Mouse (Mus musculus) ZHBTc4 (cell line): Measurements from ENCODE around the gene Apbb1.
A peak's percentile ranks its signal among the peaks of the same experiment; 100 is the strongest.

Experiments used
- DNase-seq: peaks from one replicate; pipeline ENCODE4 v3.0.0-alpha.2; 2011; ENCODE audit warnings: low read depth, low spot score

Apbb1 gene

DNA sequence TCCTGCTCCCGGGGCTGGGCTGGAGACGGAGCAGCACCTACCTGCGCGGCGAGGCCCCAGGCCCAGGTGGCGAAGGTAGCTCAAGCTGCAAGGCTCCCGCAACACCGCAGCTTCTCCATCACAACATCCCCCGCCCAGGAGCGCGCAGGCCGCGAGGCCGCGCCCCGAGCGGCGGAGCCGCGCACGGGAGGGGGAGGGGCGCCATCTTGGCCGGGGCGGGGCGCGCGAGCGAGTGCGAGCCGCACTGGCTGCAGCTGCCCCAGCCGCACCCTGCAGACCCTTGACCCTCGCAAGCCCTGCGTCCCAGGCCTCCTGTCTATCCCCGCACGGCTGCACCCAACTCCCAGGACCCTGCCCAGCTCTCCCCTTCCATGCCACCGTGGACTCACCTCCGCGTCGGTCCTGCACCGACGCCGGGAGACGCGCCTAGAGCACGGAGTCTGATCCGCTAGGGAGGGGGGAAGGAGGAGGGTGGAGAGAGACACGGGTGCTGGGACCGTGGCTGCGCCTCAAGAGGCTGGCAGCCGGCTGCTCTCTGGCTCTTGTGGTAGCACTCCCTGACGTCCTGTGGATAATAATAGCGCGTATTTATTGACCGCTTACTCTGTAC lies at the start of gene Apbb1:
Apbb1 (minus strand) TSS at position 560 of the 610 bp plus-strand sequence.
- peak; percentile 87 for DNase-seq

DNA sequence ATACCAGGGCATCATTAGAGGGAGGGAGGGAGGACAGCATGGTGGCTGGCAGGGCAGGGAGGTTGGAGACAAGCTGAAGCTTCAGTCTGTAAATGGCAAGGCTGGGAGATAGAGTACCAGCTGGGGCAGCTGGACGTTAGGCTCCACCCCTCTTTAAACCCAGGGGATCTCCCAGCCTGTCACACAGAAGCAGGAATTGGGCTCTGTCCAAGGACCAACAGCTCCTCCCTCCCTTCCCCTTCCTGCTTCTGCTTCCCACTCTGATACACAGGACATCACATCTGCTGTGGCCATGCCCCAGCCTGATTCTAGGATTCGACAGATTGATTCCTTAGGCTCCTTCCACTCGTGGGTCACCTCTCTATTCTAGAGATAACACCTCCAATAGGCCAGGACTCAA lies 47.2 kb upstream of the Apbb1 start:
- no peak for DNase-seq

DNA sequence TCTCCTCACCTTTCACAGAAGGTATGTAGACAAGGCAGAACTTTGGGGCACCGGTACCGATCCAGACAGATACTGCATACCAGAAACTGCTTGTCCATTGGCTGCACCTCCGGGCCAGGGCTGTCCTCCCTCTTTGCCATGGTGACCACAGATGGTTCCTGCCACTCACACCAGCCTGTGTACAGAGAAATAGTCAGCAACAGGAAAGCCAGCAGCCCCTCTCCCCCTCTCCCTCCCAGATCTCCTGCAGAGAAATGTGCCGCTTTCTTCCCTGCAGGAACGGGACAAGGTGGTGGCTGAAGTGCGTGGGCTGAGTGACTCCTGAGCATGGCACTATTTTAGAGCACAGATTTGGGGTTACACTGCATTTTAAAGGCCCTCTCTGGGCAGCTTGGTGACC lies 43.9 kb upstream of the Apbb1 start:
- DNase-seq, result no peak

DNA sequence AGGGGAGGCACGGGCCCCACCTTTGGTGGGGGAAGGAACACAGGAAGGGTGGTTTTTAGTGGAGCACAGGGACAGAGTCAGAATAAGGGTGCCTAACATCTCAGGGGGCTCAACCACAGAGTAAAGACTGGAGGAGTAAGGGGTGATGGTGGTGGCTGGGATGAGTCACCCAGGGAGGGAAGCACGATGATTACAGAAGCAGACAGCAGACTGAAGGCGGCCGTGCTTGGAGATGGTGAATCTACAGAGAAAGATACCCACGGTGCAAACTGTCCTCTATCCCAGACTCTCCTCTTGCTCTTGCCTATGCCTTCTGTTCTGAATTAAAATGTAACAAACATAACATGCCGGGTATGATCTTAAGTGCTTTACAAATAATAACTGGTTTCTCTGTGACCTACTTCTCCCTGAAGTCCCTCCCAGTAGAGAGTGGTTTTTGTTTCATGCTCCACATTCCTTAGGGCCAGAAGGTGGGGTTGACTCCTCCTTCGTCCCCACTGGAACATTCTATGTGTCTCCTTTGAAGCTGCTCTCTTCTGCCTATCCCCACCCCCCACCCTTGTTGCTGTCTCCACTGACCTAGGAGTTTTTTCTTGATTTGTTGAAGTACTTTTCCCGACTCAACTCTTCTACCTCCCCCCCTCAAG lies 40.3 kb upstream of the Apbb1 start:
- DNase-seq, result peak; percentile 48

DNA sequence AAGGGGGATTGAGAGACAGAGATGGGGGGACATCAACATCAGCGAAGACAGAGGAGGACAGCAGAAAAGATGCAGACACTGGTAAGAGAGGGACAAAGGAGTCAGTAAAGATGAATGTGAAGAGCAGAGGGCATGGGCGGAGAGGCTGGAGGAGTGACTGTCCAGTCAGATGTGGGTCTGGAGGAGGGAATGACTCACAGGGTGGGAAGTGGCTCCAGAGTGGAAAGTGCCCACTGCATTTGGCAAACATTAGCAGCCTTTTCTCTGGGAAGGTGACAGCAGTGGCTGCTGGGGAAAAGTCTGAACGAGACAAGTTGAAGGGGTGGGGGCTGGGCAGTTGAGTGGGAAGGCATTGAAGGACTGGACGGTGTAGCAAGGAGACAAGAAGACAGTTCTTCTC lies 39.6 kb upstream of the Apbb1 start:
- DNase-seq, result no peak

DNA sequence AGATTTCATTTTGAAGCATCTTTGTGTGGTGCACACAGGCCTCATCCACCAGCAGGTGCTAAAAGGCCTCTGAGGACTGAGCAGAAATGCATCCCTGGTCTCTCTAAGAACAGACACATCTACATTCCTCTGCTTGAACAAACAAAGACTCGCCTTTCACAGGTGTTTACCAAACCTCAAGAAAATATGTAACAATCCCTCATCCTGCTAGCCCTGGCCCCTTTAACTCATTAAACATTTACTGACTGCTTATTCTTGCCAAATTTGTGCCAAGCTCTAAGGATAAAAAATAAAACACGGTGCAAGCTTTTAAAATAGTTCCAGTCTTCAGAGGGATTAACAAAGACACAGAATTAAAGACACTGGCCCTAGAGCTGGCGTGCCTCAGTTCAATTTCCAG lies 38.2 kb upstream of the Apbb1 start:
- no peak for DNase-seq

DNA sequence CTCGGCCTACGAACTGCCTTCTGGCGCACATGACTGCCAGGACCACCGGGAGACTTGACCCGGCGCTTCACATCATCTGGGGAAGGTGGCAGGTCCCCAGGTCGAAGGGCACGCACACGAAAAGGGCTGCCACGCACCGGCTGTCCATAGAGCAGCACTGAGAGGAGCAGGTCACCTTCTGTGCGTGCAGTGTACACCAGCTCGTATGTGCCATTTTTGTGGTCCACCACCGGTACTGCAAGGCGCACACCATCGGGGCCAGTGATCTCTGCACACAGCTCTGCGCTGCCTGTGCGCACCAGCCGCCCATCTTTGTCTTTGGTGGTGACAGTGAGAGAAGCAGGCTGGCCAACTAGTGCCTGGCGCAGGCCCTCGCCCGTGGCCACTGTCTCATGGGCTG lies 36.4 kb upstream of the Apbb1 start:
- DNase-seq, result peak; percentile 21

DNA sequence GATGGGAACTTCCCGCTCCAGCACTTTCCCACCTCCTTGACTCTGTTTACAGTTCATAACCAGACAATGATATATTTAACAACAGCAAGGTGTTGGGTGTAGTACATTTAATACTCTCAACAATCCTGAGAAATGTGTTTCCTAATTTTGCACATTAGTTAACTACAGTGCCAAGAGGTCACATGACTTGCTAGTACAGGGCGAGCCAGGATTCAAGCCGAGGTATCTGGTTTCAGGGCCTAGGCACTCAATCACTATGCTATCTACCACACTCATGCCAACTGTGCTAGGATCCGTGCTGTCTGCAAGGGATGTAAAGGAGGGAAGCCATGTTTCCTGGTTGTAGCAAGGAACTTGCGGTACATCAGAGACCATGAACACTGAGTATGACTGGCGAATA lies 35.1 kb upstream of the Apbb1 start:
- DNase-seq, result no peak

DNA sequence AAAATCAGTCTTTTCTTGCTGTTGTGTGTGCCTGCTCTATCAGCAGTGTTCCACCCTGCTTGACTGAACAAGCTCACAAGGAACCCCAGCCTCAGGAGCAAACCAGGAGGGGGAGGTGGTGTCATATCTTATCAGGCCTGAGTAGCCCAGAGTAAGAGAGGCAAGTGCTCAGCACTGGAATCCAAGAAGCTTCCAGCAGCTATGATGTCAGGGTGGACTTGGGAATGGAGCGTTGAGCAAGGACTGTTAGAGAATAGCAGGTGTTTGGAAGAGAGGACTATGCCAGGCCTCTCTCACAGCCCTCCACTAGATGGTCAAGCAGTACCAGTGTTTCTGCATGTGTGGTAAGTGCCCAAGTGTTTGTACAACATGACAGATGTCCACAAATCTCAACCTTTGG lies 34.3 kb upstream of the Apbb1 start:
- DNase-seq, result no peak

DNA sequence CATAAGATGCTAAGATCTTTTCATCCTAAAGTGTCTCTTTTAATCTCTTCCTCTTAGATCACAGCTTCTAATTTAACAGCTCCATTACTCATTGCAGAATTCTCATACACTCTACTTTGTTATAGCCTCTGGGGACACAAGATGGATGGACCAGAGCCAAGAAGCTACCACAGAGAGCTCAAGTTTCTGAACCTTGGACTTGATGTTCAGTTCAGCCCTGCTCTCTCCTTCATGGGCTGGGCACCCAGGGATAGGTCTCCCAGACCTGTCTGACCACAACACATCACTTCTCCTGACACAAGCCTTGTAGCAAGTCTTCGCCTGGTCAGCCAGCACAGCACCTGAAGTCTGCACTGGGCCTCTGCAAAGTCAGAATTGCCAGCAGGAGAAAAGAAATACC lies 32.9 kb upstream of the Apbb1 start:
- no peak for DNase-seq

DNA sequence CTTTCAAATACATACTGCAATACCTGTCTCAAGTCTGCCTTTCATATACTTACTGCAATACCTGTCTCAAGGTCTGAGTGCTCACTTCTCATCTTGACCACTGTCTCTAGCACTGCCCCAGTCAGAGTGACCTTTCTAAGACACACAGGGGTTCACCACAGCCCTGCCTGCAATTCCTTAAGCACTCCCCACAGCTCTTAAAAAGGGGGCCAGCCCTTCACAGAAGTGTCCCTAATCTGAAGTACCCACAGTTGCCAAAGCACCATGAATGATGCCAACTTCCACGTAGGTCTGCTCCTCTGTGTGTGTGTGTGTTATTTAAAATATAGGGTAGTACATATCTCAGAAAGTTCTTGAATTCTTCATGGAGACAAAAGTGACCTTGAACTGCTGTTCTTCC lies 30.3 kb upstream of the Apbb1 start:
- no peak for DNase-seq

DNA sequence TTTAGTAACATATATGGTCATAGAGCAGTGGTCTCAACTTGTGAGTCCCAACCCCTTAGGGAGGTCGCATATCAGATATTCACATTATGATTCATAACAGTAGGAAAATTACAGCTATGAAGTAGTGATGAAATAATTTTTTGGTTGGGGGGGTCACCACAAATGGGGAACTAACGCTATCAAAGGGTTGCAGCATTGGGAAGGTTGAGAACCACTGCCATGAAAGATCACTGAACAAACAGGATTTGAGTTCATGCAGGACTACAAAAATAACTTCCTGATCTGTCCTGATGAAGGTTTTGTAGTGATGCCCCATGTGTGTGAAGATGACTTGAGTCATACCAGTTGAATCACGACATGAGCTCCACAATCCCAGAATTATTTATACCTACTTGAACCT lies 27.0 kb upstream of the Apbb1 start:
- DNase-seq, result no peak

DNA sequence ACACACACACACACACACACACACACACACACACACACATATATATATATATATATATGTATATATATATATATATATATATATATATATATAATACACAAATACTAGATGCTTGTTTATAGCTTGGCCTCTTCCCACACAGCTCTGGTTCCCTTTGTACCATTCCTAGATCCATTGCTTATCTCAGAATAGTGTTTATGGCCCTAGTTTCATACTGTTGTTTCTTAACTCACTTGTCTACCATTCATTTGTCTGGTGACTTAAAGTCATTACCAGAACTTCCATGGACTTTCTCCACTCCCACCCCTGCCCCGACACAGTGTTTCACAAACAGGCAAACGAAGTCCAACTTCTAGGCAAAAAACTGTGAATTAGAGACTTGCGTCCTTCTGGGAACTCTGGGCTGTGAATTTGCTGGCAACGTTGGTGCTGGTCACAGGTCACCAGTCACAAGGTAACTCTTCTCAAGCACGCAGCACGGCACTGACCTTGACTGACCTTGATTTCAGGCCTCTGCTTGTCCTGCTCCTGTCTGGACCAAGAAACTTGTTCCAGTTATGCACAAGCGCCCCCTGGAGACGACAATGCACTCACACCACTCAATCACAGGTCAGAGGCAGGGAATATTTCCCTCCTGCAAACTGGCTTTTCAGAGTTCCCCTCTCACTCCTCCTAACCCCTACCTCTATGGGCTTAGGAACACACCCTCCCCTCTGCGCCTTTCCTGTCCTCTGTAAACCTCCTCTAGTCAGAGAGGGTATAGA lies 21.6 kb upstream of the Apbb1 start:
- DNase-seq, result peak; percentile 89

DNA sequence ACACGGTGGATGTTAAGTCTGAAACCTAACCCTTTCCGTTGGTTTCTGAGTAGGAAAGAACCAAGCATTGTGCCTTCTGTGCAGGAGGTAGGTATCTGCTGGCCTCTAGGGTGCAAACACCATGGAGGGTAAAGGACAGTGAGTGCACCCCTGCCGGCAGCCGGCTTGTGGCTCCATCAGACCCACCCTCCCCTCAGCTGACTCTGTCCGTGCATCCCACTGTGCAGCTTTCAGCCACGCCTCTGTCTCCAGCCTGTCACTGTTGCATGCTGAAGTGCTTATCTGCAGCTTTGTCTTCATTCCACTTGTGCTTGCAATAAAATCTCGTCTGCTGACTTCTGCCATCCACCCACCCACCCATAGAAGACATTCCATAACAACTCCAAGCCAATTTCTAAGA lies 8.6 kb upstream of the Apbb1 start:
- peak; percentile 54 for DNase-seq

DNA sequence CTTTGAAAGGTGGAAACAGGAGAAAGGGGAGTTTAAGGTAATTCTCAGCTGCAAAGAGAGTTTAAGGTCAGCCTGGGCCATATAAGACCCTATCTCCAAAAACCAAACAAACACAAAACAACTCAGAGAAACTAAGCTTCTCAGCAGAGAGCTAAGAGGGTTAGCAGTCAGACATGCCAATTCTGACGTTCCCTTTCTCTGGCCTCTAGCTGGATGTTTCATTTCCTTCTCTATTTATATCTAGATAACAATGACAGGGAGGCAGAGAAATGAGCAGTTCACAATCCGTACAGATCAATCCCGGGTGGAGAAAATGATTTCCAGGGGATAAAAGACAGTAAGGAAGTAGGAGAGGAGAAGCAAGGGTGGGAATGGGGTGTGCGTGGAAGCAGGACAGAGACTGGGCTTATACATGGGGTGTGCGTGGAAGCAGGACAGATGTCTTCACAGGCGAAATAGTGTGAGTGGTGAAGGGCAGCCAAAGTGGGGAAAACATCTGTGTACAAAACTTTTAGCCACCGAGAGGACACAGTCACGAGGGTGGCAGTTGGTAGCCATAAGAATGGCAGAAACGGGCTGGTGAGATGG lies 7.0 kb upstream of the Apbb1 start:
- no peak for DNase-seq

DNA sequence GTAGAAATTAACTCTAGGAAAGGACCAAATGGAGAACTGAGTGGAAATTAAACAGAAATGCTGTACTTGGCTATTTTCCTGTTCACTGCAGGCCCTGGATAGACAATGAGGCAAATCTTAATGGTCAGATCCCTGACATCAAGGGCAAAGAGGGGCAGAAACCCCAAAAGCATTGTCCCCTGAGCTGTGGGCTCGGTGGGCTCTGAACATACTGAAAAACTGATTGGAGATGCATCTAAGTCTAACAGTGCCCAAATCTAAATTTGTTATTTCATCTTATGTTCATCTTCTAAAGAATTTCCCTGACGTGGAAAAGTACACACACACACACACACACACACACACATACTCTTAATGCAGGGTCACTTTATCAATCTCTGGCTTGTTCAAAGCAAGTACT lies 506 bp upstream of the Apbb1 start:
- DNase-seq, result no peak

DNA sequence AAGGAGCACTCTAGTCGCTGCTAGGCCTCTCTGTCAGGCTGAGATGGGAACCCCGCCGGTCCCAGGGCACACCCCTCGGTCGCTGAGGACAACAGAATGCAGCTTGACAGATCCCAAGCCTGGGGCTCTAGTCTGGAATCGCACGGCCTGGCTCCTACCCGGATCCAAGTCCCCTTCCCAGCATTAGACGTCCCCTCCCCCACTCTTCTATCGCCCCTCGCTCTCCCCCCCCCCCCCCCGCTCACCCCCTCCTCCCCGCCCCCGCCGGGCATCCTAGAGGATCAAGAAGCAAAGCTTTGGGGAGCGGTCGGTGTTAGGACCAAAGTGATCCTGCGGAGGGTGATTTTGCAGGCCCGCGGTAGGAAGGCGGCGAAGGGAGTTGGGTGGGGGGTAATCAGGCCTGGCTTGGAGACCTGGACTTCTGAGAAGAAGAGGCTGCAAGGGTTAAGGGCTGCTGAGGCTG lies 795 bp downstream of the Apbb1 start:
- DNase-seq, result peak; percentile 51

DNA sequence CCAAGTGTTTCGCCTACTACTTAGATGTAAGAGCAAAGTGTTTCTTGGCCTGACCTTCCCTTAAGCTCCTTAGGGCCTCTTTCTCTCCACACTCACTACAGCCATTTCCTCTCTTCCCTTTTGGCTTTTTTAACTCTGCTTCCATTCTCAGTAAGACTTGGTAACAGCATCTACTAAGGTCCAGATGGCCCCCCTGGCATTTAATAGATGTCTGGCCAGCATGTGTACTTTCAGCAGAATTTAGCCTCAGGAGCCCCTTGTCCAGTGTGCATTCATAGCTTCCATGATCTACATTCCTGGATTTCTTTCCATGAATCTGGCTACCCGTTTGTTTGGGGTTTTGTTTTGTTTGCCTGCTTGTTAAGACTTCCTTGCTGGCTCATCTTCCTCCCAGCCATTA lies 3.0 kb downstream of the Apbb1 start:
- DNase-seq, result no peak

DNA sequence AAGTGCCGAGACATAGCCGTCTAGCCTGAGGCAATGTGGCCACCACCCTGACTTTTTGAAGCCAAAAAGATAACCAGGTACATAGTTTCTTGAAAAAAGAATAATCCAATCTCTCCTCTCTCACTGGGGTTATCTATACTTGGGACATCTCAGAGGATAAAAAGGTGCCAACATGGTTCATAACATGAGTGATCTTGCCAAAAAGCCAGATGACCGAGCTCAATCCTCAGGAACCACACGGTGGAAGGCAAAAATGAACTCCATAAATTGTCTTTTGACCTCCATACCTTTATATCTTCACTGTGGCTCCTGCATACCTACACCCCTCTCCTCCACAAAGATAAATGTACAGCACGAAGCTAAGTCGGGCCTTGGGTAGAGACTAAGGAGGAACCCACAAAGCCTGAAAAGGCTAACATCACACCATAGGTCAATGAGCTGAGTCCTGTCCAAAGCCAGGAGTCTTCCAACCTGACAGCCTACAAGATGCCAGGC lies 4.0 kb downstream of the Apbb1 start:
- no peak for DNase-seq

DNA sequence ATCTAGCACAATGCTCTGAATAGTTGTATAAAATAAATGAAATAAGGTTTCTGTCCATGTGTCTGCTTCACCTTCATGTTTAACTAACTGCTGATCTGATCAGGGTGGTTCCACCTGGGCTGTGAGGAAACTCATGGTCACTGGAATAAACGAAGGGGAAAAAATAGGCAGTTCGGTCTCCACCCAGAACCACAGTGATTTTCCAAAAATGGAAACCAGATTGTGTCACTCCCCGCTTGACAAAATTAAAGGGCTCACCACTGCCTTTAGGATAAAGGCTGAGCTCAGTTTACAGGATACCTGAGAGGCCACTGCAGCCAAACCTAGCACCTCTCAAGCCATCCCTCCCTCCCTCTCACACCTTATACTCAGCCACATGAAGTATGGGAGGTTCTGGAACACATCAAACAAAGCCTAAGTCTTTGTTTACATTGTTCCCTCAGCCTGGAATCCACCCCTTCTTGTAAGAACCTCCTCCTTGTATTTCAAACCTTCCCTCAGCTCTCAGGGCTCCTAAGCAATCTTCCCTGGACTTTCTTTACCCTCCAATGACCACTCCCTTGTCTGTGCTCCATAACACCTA lies 5.2 kb downstream of the Apbb1 start:
- DNase-seq, result no peak

DNA sequence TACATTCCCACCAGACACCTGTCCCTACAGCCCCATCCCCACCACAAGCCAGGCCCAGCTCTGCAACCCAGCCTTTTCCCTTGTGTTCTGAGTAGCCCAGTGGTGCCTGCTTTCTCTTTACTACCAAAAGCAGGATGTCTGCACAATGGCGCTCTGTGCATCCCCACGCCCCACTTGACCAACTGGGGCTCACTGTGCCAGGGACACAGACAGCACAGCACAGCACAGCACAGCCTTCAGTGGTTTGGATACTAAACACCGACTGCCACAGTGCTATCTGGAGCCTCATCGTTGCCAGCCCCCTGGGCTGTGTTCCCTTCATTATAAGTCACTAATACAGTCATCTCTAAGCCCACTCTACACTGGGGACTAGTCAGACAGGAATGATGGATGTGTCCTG lies 6.9 kb downstream of the Apbb1 start:
- DNase-seq, result no peak

DNA sequence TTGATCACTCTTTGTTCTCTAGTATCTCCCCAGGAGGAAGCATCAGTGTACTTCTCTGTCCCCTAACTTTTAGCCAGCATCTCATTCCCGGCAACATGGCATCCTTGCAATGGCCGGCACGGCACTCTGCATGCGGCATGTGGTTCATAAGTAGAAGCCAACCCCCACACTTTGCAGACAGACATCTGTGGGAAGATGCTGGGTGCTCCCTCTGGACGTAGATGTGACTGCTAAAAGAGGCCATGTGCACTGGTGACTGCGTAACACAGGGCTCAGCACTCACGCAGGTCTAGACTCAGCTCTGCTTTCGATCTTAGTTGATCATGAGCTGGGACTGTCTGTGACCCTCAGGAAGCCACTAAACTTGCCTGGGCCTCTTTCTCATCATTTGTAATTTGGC lies 8.5 kb downstream of the Apbb1 start:
- no peak for DNase-seq
